Mouse (Mus musculus): ENCODE measurements around the gene Cxcl17. TPM values are rescaled to one million over a fixed set of nuclear protein-coding genes. Genes with fewer than 3 reads are reported as not detected.

Cxcl17 gene
- polyA plus RNA-seq, 2 experiments, result not detected

- WGBS (ENCODE audit: insufficient replicate concordance), result 58% methylated on average over 2 of the region's 2 CpGs
- TF ChIP-seq EP300 (IDR thresholded peaks at IDR 0.05; ENCODE audit: low read depth), result no peak
- TF ChIP-seq CTCF (IDR thresholded peaks at IDR 0.05; ENCODE audit: low read depth), result no peak
These were observed 21.7 kb downstream of the Cxcl17 start for GRCm38 (mm10) chr7:25390986-25391385.

GRCm38 (mm10) chr7:25390054-25390770, 22.5 kb downstream of the Cxcl17 start:
- peak; percentile 63 to 65 (median 64) for DNase-seq (ENCODE audit: low read depth in 3 of 3, low spot score in 3 of 3)
- WGBS (ENCODE audit: insufficient replicate concordance), result 60% methylated on average over 8 of the region's 8 CpGs

More at GRCm38 (mm10) chr7:25390986-25391385, 21.7 kb downstream of the Cxcl17 start:
- Histone ChIP-seq H3K4me3 (ENCODE audit: insufficient read depth in 1 of 2, low read depth in 2 of 2, low read length in 2 of 2) (no peak overlapping the region), H3K27me3 (ENCODE audit: control insufficient read depth, insufficient read depth, low read length) (no peaks in the 10 kb centered on the region), H3K4me2 (ENCODE audit: low read depth) (no peak overlapping the region), H3K4me1 (replicated peaks; ENCODE audit: control insufficient read depth in 2 of 2, insufficient read depth in 2 of 2, low read length in 1 of 2) (peaks cover 30 to 33% of the 10 kb centered on the region in 2 experiments), H3K9me3 (ENCODE audit: control insufficient read depth, low read length) (no peaks in the 10 kb centered on the region), H3K9ac (replicated peaks) (0 out of 2 replicates have a peak overlapping the region, but pooled peaks have one; percentile 3), H3K27ac (no peak overlapping the region), H3K36me3 (replicated peaks; ENCODE audit: control insufficient read depth, insufficient read depth, low read depth) (peaks cover 2% of the 10 kb centered on the region; the same call in 1 of the 2 replicates)
- no peak for DNase-seq (ENCODE audit: low read depth in 3 of 3, low spot score in 3 of 3)
- ATAC-seq (ENCODE audit: insufficient read depth), result no peak

GRCm38 (mm10) chr7:25388916-25389315, 23.8 kb downstream of the Cxcl17 start:
- H3K27me3 ChIP-seq (ENCODE audit: control insufficient read depth, insufficient read depth, low read length), result no peaks in the 10 kb centered on the region
- no peak overlapping the region for H3K9ac ChIP-seq (replicated peaks)
- H3K27ac ChIP-seq, result no peak overlapping the region
- no peak for ATAC-seq (ENCODE audit: insufficient read depth)
- peaks cover 26 to 32% of the 10 kb centered on the region in 2 experiments for H3K4me1 ChIP-seq (replicated peaks; ENCODE audit: control insufficient read depth in 2 of 2, insufficient read depth in 2 of 2, low read length in 1 of 2)
- no peaks in the 10 kb centered on the region for H3K9me3 ChIP-seq (ENCODE audit: control insufficient read depth, low read length)
- no peak overlapping the region for H3K4me3 ChIP-seq (ENCODE audit: insufficient read depth in 1 of 2, low read depth in 2 of 2, low read length in 2 of 2)
- H3K4me2 ChIP-seq (ENCODE audit: low read depth), result no peak overlapping the region
- peaks cover 2% of the 10 kb centered on the region; the same call in 1 of the 2 replicates for H3K36me3 ChIP-seq (replicated peaks; ENCODE audit: control insufficient read depth, insufficient read depth, low read depth)
- TF ChIP-seq EP300 (IDR thresholded peaks at IDR 0.05; ENCODE audit: low read depth) (no peak), CTCF (IDR thresholded peaks at IDR 0.05; ENCODE audit: low read depth) (no peak)
- WGBS (ENCODE audit: insufficient replicate concordance), result 80% methylated on average over 7 of the region's 7 CpGs
- DNase-seq (ENCODE audit: low read depth in 3 of 3, low spot score in 3 of 3), result no peak

More at GRCm38 (mm10) chr7:25390054-25390770, 22.5 kb downstream of the Cxcl17 start:
- Histone ChIP-seq H3K9ac (replicated peaks) (peak overlapping the region; percentile 44), H3K4me3 (ENCODE audit: insufficient read depth in 1 of 2, low read depth in 2 of 2, low read length in 2 of 2) (no peak overlapping the region), H3K27me3 (ENCODE audit: control insufficient read depth, insufficient read depth, low read length) (no peaks in the 10 kb centered on the region), H3K4me1 (replicated peaks; ENCODE audit: control insufficient read depth in 2 of 2, insufficient read depth in 2 of 2, low read length in 1 of 2) (peaks cover 32 to 39% of the 10 kb centered on the region in 2 experiments), H3K4me2 (ENCODE audit: low read depth) (peak overlapping the region; percentile 48), H3K9me3 (ENCODE audit: control insufficient read depth, low read length) (no peaks in the 10 kb centered on the region), H3K36me3 (replicated peaks; ENCODE audit: control insufficient read depth, insufficient read depth, low read depth) (peaks cover 2% of the 10 kb centered on the region; the same call in 1 of the 2 replicates), H3K27ac (peak overlapping the region; percentile 42)
- TF ChIP-seq EP300 (IDR thresholded peaks at IDR 0.05; ENCODE audit: low read depth) (no peak), CTCF (IDR thresholded peaks at IDR 0.05; ENCODE audit: low read depth) (no peak)
- ATAC-seq (ENCODE audit: insufficient read depth), result peak; percentile 90

DNA sequence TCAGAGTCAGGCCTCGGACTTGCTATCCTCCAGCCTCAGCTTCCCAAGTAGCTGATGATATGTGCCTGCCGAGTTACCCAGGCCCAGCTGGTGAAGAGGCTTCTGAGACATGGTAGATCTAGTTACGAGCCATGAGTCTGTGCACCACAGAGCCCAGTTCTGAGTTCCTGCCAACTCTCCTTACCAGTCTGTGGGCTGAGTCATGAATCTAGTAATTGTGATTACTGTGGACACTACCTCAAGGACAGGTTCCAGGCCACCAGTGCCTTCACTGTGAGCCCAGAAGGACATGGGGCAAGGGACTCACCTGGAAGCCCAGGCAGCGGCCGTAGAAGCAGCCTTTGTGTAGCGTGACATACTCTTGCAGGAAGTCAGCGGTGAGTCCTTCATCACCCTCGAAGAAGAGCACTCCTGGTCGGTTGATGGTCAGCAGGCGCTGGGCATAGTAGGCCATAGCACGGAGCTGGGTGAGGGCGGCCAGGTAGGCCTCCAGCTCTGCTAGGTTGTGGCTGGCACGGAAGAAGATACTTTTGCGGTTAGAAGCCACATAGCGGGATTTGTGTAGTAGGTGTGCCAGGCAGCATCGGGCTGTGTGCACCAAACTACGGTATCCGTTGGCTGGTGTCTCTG, 24.8 kb downstream of the Cxcl17 start:
- no peak overlapping the region for H3K9ac ChIP-seq (replicated peaks)
- no peak for TF ChIP-seq CTCF (IDR thresholded peaks at IDR 0.05; ENCODE audit: low read depth)
- TF ChIP-seq EP300 (IDR thresholded peaks at IDR 0.05; ENCODE audit: low read depth), result no peak
- no peak overlapping the region for H3K4me2 ChIP-seq (ENCODE audit: low read depth)
- no peaks in the 10 kb centered on the region for H3K9me3 ChIP-seq (ENCODE audit: control insufficient read depth, low read length)
- H3K36me3 ChIP-seq (replicated peaks; ENCODE audit: control insufficient read depth, insufficient read depth, low read depth), result peaks cover 2% of the 10 kb centered on the region; the same call in 1 of the 2 replicates
- no peak overlapping the region for H3K4me3 ChIP-seq (ENCODE audit: insufficient read depth in 1 of 2, low read depth in 2 of 2, low read length in 2 of 2)
- 85% methylated on average over 18 of the region's 18 CpGs for WGBS (ENCODE audit: insufficient replicate concordance)
- ATAC-seq (ENCODE audit: insufficient read depth) (no peak), DNase-seq (ENCODE audit: low read depth in 3 of 3, low spot score in 3 of 3) (no peak)
- peaks cover 26 to 32% of the 10 kb centered on the region in 2 experiments for H3K4me1 ChIP-seq (replicated peaks; ENCODE audit: control insufficient read depth in 2 of 2, insufficient read depth in 2 of 2, low read length in 1 of 2)
- H3K27ac ChIP-seq, result no peak overlapping the region
- no peaks in the 10 kb centered on the region for H3K27me3 ChIP-seq (ENCODE audit: control insufficient read depth, insufficient read depth, low read length)
